Mouse (Mus musculus) limb, embryonic 12.5 days (tissue): ENCODE data around the gene U2af1l4. TPM values are rescaled to one million over a fixed set of nuclear protein-coding genes. Genes with fewer than 3 reads are reported as not detected.
A peak's percentile ranks its signal among the peaks of the same experiment; 100 is the strongest.

Experiments
- ATAC-seq: fragments of 200-750 bp; cut with Nextera tagmentation; 2 replicates; pipeline ENCODE4 v1.8.0; 2017; ENCODE audit warnings: low read depth, moderate TSS enrichment; ENCODE audit not compliant: insufficient number of reproducible peaks, insufficient read depth, low FRiP score, low TSS enrichment
- H3K27ac ChIP-seq: fragments of 300-500 bp; sonication (generic); 2 replicates; pipeline ENCODE4 v1.5.1; 2016; ENCODE audit warnings: mild to moderate bottlenecking, moderate library complexity
- H3K27me3 ChIP-seq: fragments of 300-500 bp; sonication (generic); 2 replicates; pipeline ENCODE4 v1.6.1; 2016; ENCODE audit warnings: mild to moderate bottlenecking, moderate library complexity
- H3K36me3 ChIP-seq: fragments of 300-500 bp; sonication (generic); 2 replicates; pipeline ENCODE4 v1.6.1; 2016; ENCODE audit warnings: mild to moderate bottlenecking, moderate library complexity
- H3K4me1 ChIP-seq: fragments of 300-500 bp; sonication (generic); replicated peaks from 2 replicates; pipeline ENCODE4 v1.6.1; 2016
- H3K4me2 ChIP-seq: fragments of 300-500 bp; sonication (generic); 2 replicates; pipeline ENCODE4 v1.6.1; 2016; ENCODE audit warnings: mild to moderate bottlenecking, moderate library complexity
- H3K4me3 ChIP-seq: fragments of 300-500 bp; sonication (generic); replicated peaks from 2 replicates; pipeline ENCODE4 v1.5.1; 2016; ENCODE audit warnings: mild to moderate bottlenecking
- H3K9ac ChIP-seq: fragments of 300-500 bp; sonication (generic); replicated peaks from 2 replicates; pipeline ENCODE4 v1.6.1; 2016; ENCODE audit warnings: mild to moderate bottlenecking, moderate library complexity
- H3K9me3 ChIP-seq: fragments of 300-500 bp; sonication (generic); 2 replicates; pipeline ENCODE4 v1.6.1; 2016; ENCODE audit warnings: mild to moderate bottlenecking, moderate library complexity
- WGBS: fragments of 180-500 bp; shearing (Covaris S2); methylation state at CpG from one replicate; pipeline ENCODE4 v1.1.7; 2016; 5-methylcytosine and 5-hydroxymethylcytosine counted together
- polyA plus RNA-seq: library from polyadenylated mRNA; unstranded; fragments of >200 nt; fragmentation: Nextera tagmentation; extraction: Ambion mirVana; gene quantifications from 2 replicates; pipeline ENCODE4 v1.2.1, GENCODE M21; 2016

Gene U2af1l4
- polyA plus RNA-seq, 1 experiment from 2014 or later, result 87.8 TPM

GRCm38 (mm10) chr7:30532931-30533330 is 30.2 kb upstream of the U2af1l4 start:
- Histone ChIP-seq H3K9me3 (no peaks in the 10 kb centered on the region), H3K4me3 (0 out of 2 replicates have a peak overlapping the region, but pooled peaks have one; percentile 67), H3K9ac (peak overlapping the region; percentile 40; the same call in 1 of the 2 replicates), H3K27me3 (no peaks in the 10 kb centered on the region), H3K27ac (no peak overlapping the region), H3K36me3 (peaks cover 55% of the 10 kb centered on the region), H3K4me2 (peak overlapping the region; percentile 85), H3K4me1 (peaks cover 15% of the 10 kb centered on the region)
- no peak for ATAC-seq
- WGBS, result 48% methylated on average over 8 of the region's 8 CpGs

- Histone ChIP-seq H3K27ac (peak overlapping the region; percentile 62; the same call in 1 of the 2 replicates), H3K9ac (peak overlapping the region; percentile 71), H3K4me1 (peaks cover 15% of the 10 kb centered on the region), H3K36me3 (peaks cover 51% of the 10 kb centered on the region), H3K9me3 (no peaks in the 10 kb centered on the region), H3K4me2 (peak overlapping the region; percentile 85), H3K27me3 (no peaks in the 10 kb centered on the region), H3K4me3 (peak overlapping the region; percentile 67)
- WGBS, result 10% methylated on average over 23 of the region's 26 CpGs
- peak; percentile 18; the same call in 1 of the 2 replicates for ATAC-seq
Observed at GRCm38 (mm10) chr7:30533941-30534632, 29.0 kb upstream of the U2af1l4 start.

DNA sequence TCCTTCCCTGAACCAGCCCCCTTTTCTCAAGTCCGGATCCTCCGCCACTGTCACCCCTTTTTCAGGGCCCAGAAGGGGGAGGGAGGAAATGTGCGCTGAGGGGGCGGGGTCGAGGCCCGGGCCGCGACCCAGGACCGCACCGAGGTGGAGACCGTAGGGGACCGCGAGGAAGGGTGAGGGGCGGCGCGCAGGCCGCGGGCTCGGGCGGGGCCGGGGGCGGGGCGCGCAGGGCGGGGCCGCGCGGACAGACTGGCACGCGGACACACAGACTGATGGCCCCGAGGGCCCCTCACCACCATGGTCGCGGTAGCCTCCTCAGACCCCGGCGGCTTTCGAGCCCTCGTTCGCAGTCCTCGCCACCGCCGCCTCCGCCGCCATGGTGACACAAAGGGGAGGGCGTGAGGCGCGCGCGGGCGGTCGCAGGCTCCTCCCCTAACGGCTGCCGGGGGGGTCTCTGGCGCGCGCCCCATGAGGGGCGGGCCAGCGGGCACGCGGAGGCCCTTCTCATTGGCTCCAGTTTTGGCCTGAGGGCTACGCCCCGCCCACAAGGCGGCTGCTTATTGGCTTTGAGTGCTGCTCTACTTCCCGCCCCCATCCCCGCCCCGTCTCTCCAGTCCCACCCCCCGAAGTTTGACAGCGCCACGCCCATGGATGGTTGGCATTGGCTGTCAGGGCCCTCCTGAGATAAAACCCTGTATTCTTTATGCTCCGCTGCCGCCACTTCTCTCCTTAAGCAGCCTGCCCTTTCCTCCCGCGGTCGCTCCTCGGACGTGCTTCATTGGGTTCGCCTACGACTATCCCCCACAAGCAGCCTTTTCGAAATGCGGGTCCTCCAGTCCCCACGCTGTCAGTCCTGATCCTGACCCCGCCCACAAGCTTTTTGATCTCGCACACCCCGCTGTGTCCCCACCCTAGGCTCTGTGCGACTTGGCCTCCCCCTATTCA is 28.2 kb upstream of the U2af1l4 start, which contains the start of gene Arhgap33:
TSS of gene Arhgap33 (minus strand) at position 428 of the 945 bp plus-strand sequence.
- no peaks in the 10 kb centered on the region for H3K27me3 ChIP-seq
- H3K4me2 ChIP-seq, result peak within 1 kb of the TSS; percentile 85
- peaks cover 51% of the 10 kb centered on the region for H3K36me3 ChIP-seq
- peak within 1 kb of the TSS; percentile 67 for H3K4me3 ChIP-seq
- under 1% methylated on average over 84 of the region's 84 CpGs for WGBS
- H3K4me1 ChIP-seq, result peaks cover 15% of the 10 kb centered on the region
- no peaks in the 10 kb centered on the region for H3K9me3 ChIP-seq
- ATAC-seq, result peak; percentile 87
- H3K9ac ChIP-seq, result peak within 1 kb of the TSS; percentile 71
- peak within 1 kb of the TSS; percentile 62; the same call in 1 of the 2 replicates for H3K27ac ChIP-seq

- Histone ChIP-seq H3K4me1 (no peaks in the 10 kb centered on the region; the same call in 1 of the 2 replicates), H3K4me2 (no peak overlapping the region), H3K27me3 (no peaks in the 10 kb centered on the region), H3K27ac (no peak overlapping the region), H3K4me3 (no peak overlapping the region), H3K9ac (no peak overlapping the region), H3K36me3 (peaks cover 66% of the 10 kb centered on the region), H3K9me3 (no peaks in the 10 kb centered on the region)
- no peak for ATAC-seq
- 89% methylated on average over 7 of the region's 7 CpGs for WGBS
Observed at GRCm38 (mm10) chr7:30540572-30540971, 22.5 kb upstream of the U2af1l4 start.

DNA sequence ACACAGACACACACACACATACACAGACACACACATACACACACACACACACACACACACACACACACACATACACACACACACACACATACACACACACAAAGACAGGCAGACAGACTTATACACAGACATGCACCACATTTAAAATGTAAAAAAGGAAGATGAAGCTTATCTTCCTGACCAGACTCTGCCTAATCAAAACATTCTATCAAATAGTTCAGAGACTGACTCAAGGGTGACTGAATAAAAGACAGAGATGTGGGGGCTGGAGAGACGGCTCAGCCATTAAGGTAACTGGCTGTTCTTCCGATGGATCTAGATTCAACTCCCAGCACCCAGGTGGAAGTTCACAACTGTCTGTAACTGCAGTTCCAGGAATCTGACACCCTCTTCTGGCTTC is 18.8 kb upstream of the U2af1l4 start:
- Histone ChIP-seq H3K4me2 (no peak overlapping the region), H3K4me1 (no peaks in the 10 kb centered on the region), H3K27ac (no peak overlapping the region), H3K4me3 (no peak overlapping the region), H3K36me3 (peaks cover 81% of the 10 kb centered on the region), H3K27me3 (no peaks in the 10 kb centered on the region), H3K9ac (no peak overlapping the region), H3K9me3 (no peaks in the 10 kb centered on the region)
- no peak for ATAC-seq
- 97% methylated on average over 2 of the region's 2 CpGs for WGBS

DNA sequence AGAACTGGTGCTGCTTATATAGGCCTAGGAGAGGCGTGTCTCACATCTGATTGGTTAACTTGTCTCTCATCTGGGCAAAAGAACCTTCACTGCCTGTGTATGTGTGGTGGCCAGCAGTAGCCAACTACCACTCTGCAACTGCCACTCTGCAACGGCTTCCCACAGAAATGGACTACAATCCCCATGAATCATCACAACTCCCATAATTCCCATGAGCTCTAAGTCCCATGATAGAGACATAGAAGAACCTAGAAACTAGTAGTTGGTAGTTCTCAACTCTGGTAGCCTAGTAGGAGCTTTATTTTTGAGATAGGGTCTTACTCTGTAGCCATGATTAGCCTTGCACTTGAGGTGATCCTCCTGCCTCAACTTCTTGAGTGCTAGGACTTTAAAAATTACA is 13.2 kb upstream of the U2af1l4 start:
- Histone ChIP-seq H3K4me3 (no peak overlapping the region), H3K27ac (no peak overlapping the region), H3K36me3 (peaks cover 46% of the 10 kb centered on the region), H3K27me3 (no peaks in the 10 kb centered on the region), H3K4me1 (peaks cover 13% of the 10 kb centered on the region), H3K9ac (no peak overlapping the region), H3K9me3 (no peaks in the 10 kb centered on the region), H3K4me2 (no peak overlapping the region)
- 96% methylated on average over 2 of the region's 2 CpGs for WGBS
- ATAC-seq, result no peak

DNA sequence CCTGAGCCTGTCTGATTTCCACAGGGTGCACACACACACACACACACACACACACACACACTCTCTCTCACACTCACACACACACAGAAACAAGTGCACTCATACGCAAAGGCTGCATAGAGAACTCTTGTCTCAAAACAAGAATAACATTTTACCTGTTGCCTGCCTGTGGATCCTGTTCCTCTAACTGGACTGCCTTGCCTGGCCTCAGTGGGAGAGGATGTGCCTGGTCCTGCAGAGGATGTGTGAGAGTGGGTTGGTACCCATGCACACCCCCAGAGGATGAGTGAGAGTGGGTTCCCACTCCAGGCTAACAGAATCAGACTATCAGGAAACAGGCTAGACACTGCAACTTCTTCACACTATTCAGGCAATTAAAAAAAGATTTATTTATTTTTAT is 12.5 kb upstream of the U2af1l4 start:
- no peak overlapping the region for H3K4me3 ChIP-seq
- WGBS, result 89% methylated on average over 1 of the region's 1 CpGs
- no peak overlapping the region for H3K9ac ChIP-seq
- H3K36me3 ChIP-seq, result peaks cover 48% of the 10 kb centered on the region
- H3K4me1 ChIP-seq, result peaks cover 13% of the 10 kb centered on the region
- H3K9me3 ChIP-seq, result no peaks in the 10 kb centered on the region
- H3K27me3 ChIP-seq, result no peaks in the 10 kb centered on the region
- ATAC-seq, result no peak
- 0 out of 2 replicates have a peak overlapping the region, but pooled peaks have one; percentile 4 for H3K27ac ChIP-seq
- H3K4me2 ChIP-seq, result no peak overlapping the region

DNA sequence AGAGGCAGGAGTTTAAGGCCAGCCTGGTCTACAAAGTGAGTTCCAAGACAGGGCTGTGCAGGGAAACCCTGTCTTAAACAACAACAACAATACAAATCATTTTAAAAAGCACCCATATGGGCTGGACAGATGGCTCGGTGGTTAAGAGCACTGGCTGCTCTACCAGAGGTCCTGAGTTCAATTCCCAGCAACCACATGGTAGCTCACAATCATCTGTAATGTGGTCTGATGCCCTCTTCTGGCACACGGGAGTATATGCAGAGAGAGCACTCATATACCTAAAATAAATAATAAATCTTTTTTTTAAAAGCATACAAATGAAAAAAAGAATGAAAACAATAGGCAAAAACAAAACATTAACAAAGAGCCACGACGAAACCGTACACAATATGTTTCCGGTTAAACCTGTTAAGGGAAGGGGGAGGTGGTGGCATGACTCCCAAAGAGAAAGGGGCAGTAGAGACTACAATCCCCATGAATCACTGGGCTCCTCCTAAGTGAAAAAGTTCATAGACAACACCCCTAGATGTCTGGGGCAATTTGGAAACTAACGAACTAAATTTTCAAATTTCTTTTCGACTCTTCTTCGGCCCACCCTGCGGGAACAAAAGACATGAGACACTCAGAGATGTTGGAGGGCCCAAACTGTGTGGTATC is 11.5 kb upstream of the U2af1l4 start:
- Histone ChIP-seq H3K4me1 (peaks cover 13% of the 10 kb centered on the region), H3K27me3 (no peaks in the 10 kb centered on the region), H3K4me3 (peak overlapping the region; percentile 52), H3K9me3 (no peaks in the 10 kb centered on the region), H3K36me3 (peaks cover 49% of the 10 kb centered on the region), H3K4me2 (peak overlapping the region; percentile 89), H3K9ac (peak overlapping the region; percentile 57), H3K27ac (peak overlapping the region; percentile 96)
- ATAC-seq, result peak; percentile 39
- WGBS, result 3% methylated on average over 10 of the region's 10 CpGs

DNA sequence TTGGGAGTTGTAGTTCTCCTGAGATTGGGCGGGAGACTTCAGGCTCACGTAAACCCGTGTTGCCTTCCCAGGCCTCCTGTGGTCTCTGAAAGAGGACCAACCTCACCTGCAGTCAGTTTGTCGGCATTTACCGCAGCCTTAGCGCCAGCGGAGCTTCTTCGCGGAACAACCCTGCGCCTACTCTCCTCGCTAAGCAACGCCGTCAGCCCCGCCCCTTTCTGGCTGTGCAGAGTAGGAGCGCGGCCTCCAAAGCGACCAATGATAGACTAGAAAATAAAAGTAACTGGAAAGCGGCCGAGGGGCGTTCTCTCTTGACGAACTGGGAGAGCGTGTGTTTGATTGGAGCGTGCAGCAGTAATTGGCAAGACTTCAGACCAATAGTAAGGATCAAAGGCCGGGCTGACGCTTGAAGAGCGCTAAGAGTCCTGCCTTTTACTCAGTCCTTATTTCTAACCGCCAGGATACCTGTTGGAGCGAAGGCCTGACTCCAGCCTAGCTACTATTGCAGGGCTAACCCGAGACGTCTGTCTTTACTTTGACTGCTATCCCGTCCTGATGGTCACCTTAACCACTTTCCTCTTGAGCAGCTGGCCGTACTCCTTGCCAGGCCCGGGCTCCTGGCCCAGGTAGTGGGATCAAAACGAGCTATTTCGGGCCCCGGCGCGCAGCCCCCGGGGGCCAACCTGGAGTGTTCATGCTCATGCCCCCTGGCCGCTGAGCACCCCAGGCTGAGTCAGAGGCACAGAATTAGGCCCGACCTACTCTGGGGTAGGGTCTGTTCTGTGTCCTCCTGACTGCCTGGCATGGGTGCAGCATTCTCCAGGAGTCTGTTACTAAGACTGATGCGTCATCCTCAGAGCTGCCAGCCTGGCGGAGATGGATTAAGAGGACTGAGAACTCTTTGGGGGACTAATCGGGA is 10.7 kb upstream of the U2af1l4 start, which contains the start of the genes Hspb6 and Proser3:
TSS of gene Hspb6 (plus strand) at position 77 of the 919 bp plus-strand sequence.
TSS of gene Proser3 (minus strand) at position 198 of the 919 bp plus-strand sequence.
- peaks cover 52% of the 10 kb centered on the region for H3K36me3 ChIP-seq
- no peaks in the 10 kb centered on the region for H3K9me3 ChIP-seq
- ATAC-seq, result peak; percentile 94
- peak within 1 kb of the TSS; percentile 75 for H3K9ac ChIP-seq
- peak within 1 kb of the TSS; percentile 52 for H3K4me3 ChIP-seq
- H3K27me3 ChIP-seq, result no peaks in the 10 kb centered on the region
- H3K4me1 ChIP-seq, result peaks cover 13% of the 10 kb centered on the region
- peak within 1 kb of the TSS; percentile 89 for H3K4me2 ChIP-seq
- peak within 1 kb of the TSS; percentile 96 for H3K27ac ChIP-seq
- 1% methylated on average over 44 of the region's 44 CpGs for WGBS

- Histone ChIP-seq H3K9ac (peak overlapping the region; percentile 75), H3K9me3 (no peaks in the 10 kb centered on the region), H3K4me1 (peaks cover 16% of the 10 kb centered on the region), H3K4me2 (peak overlapping the region; percentile 89), H3K27me3 (no peaks in the 10 kb centered on the region), H3K36me3 (peaks cover 51% of the 10 kb centered on the region), H3K27ac (peak overlapping the region; percentile 96), H3K4me3 (peak overlapping the region; percentile 52)
- WGBS, result 4% methylated on average over 23 of the region's 23 CpGs
- no peak for ATAC-seq
Observed at GRCm38 (mm10) chr7:30553021-30553589, 10.0 kb upstream of the U2af1l4 start.
